Mouse (Mus musculus) mouse embryonic stem cell (cell line): ENCODE data around the gene Card9.
"Not testable (repeated sequence)": the region's sequence is repeated elsewhere in the genome, so short reads cannot be mapped to it uniquely, and the experiment has no call there.

ENCODE experiments used
- in situ Hi-C, 2 experiments: fragments of 300-500 bp; cut with MboI; formaldehyde crosslinking; loops; 1 replicate in 1 of 2; 3 replicates in 1 of 2; pipeline ENCODE4 v1.14.3; 2019 to 2020; ENCODE audit warnings: low sequenced_read_pairs in 2 of 2, low pct_unique_long_range_greater_than_20kb in 1 of 2, mixed read lengths in 1 of 2; ENCODE audit not compliant: unreplicated experiment in 1 of 2

Card9 gene

GRCm38 (mm10) chr2:26360772-26361171 lies at the start of gene Card9:
Card9 (minus strand) TSS chr2:26360918.
- in situ Hi-C loops = no loop called here

GRCm38 (mm10) chr2:26410091-26410490 lies 49.4 kb upstream of the Card9 start:
- in situ Hi-C loops = no loop called here

- in situ Hi-C loops = loop anchor here in 1 of 2 experiments (5.0 kb wide), 1 partner anchor 82 kb away; no protein-coding TSS in a partner anchor
Measured at GRCm38 (mm10) chr2:26409362-26409761, 48.6 kb upstream of the Card9 start.

- in situ Hi-C loops = loop anchor here in 1 of 2 experiments (5.0 kb wide), 1 partner anchor 81 kb away; no protein-coding TSS in a partner anchor
Measured at GRCm38 (mm10) chr2:26408515-26409356, 48.0 kb upstream of the Card9 start, which contains the start of gene Inpp5e. Inpp5e (minus strand) TSS chr2:26409203.

- in situ Hi-C loops = no loop called here
Measured at GRCm38 (mm10) chr2:26403306-26403705, 42.6 kb upstream of the Card9 start.

- in situ Hi-C loops = no loop called here
Measured at GRCm38 (mm10) chr2:26402265-26402664, 41.5 kb upstream of the Card9 start.

- in situ Hi-C loops = no loop called here
Measured at GRCm38 (mm10) chr2:26401023-26401422, 40.3 kb upstream of the Card9 start.

GRCm38 (mm10) chr2:26400296-26400695 lies 39.6 kb upstream of the Card9 start:
- in situ Hi-C loops = no loop called here

GRCm38 (mm10) chr2:26399647-26400046 lies 38.9 kb upstream of the Card9 start:
- in situ Hi-C loops = no loop called here

- in situ Hi-C loops = no loop called here
Measured at GRCm38 (mm10) chr2:26398978-26399377, 38.3 kb upstream of the Card9 start.

GRCm38 (mm10) chr2:26391617-26392016 lies 30.9 kb upstream of the Card9 start:
- in situ Hi-C loops = no loop called here

- in situ Hi-C loops = no loop called here
Measured at GRCm38 (mm10) chr2:26390954-26391353, 30.2 kb upstream of the Card9 start.

GRCm38 (mm10) chr2:26389154-26389690 lies 28.5 kb upstream of the Card9 start, which contains the start of the genes Entr1 and Pmpca:
Entr1 (minus strand) TSS chr2:26389316.
Pmpca (plus strand) TSS chr2:26389339.
- in situ Hi-C loops = no loop called here

- in situ Hi-C loops = no loop called here
Measured at GRCm38 (mm10) chr2:26388682-26389153, 28.0 kb upstream of the Card9 start.

- in situ Hi-C loops = no loop called here
Measured at GRCm38 (mm10) chr2:26387713-26388112, 27.0 kb upstream of the Card9 start.

GRCm38 (mm10) chr2:26380871-26381270 lies 20.2 kb upstream of the Card9 start:
- in situ Hi-C loops = not testable (repeated sequence)

GRCm38 (mm10) chr2:26380131-26380771 lies 19.5 kb upstream of the Card9 start, which contains the start of gene Snapc4:
Snapc4 (minus strand) TSS chr2:26380653.
- in situ Hi-C loops = no loop called here

- in situ Hi-C loops = no loop called here
Measured at GRCm38 (mm10) chr2:26372396-26372795, 11.7 kb upstream of the Card9 start.

- in situ Hi-C loops = no loop called here
Measured at GRCm38 (mm10) chr2:26368572-26368971, 7.9 kb upstream of the Card9 start.
